Mouse (Mus musculus) cortical plate, adult 2 months (tissue): ENCODE measurements at regions not wholly inside any gene's neighbourhood (a gene's known extent, or its start where the extent isn't known, plus 50 kb on each side); places are given as distances from the start of the nearest gene placed in this dataset.

ENCODE experiments used
- CTCF ChIP-seq: fragments of 200-500 bp; IDR thresholded peaks from 2 replicates; pipeline ENCODE4 v1.5.1; 2011; ENCODE audit warnings: mild to moderate bottlenecking, control low read depth, low read length; ENCODE audit not compliant: insufficient read depth; ENCODE audit errors: extremely low read depth
- POLR2A ChIP-seq: fragments of 200-500 bp; IDR thresholded peaks from 2 replicates; pipeline ENCODE4 v1.6.1; 2011; ENCODE audit warnings: mild to moderate bottlenecking, low read length, control low read depth; ENCODE audit not compliant: insufficient read depth; ENCODE audit errors: extremely low read depth

DNA sequence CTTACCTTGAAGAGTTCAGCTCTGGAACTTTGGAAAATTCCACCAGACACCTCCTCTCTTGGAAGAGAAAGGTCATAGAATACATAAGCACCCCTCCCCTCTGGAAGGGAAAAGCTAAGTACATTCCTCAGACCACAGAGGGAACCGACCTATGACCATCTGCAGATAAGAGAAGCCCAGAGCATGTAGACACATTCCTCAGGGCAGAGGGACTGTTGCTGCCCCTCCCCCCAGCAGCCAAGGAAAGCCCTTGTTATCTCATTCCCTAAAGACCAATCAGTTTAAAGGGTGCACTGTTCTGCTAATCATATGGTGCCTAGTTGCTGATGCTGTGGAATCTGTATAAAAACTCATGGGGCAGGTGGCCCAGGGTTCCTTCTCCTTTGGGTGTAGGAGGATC is 511.2 kb upstream of the A830018L16Rik start:
- TF ChIP-seq POLR2A (no peak), CTCF (no peak)
